Mouse (Mus musculus): ENCODE results near the gene Zfp81.
"Not testable (repeated sequence)": the region's sequence is repeated elsewhere in the genome, so short reads cannot be mapped to it uniquely, and the experiment has no call there.

Zfp81 gene

DNA sequence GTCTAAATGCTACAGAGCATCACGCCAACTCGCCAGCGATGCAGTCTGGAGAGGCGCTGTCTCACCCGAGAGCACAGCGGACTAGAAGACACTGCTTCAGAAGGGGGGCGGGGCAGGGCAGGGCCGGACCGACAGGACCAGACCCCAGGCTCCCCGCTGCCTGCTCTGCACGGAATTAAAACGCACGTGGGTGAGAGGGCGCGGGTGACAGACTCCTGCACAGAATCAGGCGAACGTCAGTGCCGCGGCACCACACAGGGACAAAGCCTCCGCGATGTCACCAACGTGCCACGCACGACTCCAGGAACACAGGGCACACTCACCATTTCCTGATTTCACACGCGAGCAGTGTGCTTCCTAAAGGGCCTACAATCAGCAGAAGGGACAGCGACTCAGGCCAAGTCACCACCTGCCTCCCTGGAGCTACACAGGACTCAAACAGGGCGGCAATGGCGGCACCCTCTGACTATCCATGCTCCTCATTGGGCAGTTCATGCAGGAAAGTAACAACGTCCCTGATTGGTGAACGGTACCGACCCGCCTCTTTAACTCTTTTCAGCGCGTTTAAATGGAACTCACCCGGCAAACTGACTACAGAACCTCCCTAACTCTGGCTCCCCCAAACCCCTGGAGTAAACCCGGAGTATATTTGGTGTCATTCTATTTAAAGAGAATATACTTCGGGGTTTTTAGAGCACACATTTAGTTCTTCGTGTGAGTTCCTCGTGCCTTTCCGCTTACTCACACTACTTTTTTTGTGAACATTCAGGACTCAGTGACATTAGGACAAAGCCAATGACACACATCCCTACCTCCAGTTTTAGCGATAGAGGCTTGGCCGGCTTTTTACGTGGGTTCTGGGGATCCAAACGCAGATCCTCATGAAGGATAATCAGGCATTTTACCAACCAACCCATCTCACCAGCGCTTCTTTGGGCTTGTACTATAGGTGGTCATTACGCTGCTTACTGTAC, at the start of gene Zfp81:
Gene Zfp81, minus strand, starts transcription at position 468 of the 974 bp plus-strand sequence.
- DNase-seq (ENCODE audit: low spot score in 2 of 2) = peak; percentile 83

DNA sequence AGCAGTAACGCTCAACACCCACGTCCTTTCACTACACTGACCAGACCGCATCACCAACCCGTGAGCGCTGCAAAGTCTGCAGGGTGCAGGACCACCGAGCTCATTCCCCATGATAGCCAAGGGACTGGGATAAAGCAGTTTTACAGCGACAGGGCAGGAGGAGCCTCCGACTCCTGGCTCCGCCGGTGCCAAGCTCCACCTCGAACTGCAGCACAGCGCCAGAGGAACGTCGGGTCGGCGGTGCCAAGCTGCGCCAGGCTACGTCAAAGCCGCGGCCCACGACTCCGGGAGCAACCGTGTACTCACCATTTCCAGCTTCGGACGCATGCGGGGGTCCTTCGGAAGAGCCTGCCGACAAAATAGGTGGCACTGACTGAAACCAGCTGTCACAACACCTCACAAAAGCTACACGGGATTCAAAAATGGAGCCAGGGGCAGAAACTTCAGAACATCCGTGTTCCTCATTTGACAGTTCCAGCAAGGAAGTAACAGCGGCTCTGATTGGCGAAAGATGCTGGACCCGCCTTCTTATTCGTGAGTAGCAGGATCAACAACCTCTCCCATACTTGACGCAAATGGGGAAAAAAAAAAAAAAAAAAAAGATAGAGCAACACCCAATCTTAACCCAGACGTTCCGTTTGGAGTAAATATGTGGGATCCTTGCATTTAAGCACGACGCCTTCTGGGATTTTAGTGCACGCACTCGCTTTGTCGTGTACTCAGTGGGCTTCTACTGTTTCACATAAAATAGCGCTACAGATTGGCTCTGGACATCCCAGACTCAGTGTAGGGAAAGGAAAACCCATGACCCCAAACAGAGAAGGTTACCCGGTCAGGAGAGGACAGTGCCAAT, 35.7 kb upstream of the Zfp81 start, which contains the start of gene Zfp101:
Gene Zfp101, minus strand, starts transcription at position 460 of the 853 bp plus-strand sequence.
- DNase-seq (ENCODE audit: low spot score in 2 of 2) = peak; percentile 86 to 92

DNA sequence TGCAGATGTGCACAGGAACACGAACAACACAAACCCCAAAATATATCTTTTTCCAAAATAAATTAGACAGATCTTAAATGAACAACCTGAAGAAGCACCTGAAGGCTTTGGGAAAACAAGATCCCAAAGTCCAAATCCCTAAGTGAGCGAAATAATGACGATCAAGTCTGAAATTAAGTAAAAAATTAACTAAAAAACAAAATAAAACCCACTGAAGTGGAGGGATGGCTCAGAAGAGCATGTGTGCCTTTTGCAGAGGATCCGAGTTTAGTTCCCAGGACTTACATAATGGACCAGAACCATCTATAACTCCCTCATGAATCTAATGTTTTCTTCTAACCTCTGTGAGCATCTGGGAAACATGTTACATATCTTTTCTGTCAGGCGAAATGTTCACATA, 33.6 kb upstream of the Zfp81 start:
- DNase-seq (ENCODE audit: low spot score in 2 of 2) = no peak

DNA sequence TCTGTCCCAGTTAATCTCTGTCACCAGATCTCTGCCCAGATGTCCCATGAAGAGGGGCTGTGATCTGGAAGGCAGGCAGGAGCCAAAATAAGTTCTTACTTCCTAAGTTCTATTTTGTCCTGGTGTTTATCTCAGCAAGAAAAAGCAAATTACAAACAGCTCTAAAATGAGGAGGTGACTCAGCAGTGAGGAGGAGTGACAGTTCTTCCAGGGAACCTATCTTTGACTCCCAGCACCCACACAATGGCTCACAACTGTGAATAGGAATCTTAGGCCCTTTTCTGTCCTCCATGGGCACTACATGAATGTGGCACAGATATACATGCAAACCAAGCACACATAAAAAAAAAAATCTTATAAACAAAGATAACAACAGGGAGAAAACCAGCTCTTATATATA, 27.0 kb upstream of the Zfp81 start:
- DNase-seq (ENCODE audit: low spot score in 2 of 2) = no peak

DNA sequence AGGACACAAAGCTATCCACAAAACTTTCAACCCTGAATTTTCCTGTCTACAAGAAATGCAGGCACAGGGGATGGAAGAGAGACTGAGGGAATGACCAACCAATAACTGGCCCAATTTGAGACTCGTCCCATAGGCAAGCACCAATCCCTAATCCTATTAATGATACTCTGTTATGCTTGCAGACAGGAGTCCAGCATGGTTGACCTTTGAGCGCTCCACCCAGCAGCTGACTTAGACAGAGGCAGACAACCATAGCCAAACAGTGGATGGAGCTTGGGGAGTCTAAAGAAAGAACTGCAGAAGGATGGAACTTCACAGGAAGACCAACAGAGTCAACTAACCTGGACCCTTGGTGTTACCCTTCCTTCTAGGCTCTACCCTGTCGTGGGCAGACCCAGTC, 14.1 kb upstream of the Zfp81 start:
- DNase-seq (ENCODE audit: low spot score in 2 of 2) = no peak

DNA sequence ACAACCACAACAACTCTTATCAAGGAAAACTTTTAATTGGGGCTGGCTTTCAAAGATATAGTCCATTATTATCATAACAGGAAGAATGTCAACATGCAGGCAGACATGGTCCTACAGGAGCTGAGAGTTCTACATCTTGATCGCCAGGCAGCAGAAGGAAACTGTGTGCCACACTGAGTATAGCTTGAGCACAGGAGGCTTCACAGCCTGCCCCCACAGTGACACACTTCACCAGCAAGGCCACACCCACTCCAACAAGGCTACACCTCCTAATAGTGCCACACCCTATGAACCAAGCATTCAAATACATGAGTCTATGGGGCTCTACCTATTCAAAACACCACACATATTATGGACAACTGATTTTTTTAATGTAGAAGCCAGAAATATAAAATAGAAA, 5.7 kb downstream of the Zfp81 start:
- no peak for DNase-seq (ENCODE audit: low spot score in 2 of 2)

DNA sequence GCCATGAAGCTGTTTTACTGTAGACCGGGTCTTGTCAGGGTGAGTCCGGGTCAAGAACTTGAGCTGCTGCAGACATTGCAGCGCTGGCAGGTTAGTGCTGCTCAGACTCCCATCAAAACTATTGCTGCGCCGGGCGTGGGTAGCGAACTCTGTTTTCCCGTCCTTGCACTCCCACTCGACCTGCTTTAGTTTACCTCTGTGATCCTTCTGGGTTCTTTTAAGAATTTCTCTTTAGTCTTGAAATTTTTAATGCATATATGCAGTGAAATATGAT, 68.9 kb downstream of the Zfp81 start:
- not testable (repeated sequence) for DNase-seq (ENCODE audit: low spot score in 2 of 2)

DNA sequence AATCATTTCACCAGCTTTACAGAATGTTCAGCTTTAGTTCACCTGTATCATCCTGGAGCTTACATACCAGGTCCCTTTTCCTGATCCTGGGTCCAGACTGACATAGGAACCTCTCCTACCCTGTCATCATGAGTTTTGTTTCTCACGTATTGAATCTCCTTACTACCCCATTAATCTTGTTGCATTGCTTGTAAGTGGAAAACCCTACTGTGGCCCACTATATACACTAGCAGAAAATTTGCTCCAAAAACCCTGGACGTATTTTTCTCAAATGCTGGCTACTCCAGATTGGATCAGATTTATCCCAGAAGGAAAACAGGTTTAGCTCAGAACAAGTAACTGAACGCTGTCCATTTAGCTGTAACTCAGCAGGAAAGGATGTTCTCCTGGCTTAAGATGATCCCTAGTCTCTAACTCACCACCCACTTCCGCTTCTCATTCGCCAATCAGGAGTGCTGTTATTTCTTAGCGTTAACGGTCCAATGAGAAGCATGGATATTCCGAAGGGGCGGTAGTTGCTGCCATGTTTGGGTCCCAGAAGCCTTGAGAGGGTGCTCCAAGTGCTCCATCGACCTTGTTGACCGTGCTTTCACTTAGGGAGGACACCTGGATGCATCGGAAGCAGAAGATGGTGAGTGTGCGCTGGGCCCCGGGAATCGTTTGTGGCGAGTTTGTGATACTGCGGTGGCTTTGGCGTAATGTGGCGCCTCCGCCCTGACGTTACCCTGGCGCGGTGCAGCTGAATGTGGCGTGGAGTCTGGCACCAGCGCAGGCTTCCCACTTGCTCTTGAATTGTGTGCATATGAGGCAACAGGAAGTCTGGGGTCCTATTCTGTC, 69.4 kb downstream of the Zfp81 start, which contains the start of gene Zfp955b:
Gene Zfp955b, plus strand, starts transcription at position 506 of the 837 bp plus-strand sequence.
- DNase-seq (ENCODE audit: low spot score in 2 of 2) = not testable (repeated sequence)
